Mouse (Mus musculus) midbrain, embryonic 13.5 days (tissue): ENCODE results near the gene Eddm3b. TPM values are rescaled to one million over a fixed set of nuclear protein-coding genes. Genes with fewer than 3 reads are reported as not detected.

Source experiments
- polyA plus RNA-seq: library from polyadenylated mRNA; unstranded; fragments of >200 nt; fragmentation: Nextera tagmentation; extraction: Ambion mirVana; gene quantifications from 2 replicates; pipeline ENCODE4 v1.2.1, GENCODE M21; 2015

Gene Eddm3b
- polyA plus RNA-seq, 1 experiment from 2014 or later, result not detected

Other genes with a start within 250 kb of the Eddm3b start
- gene Tep1, start 243.9 kb upstream of the Eddm3b start, polyA plus RNA-seq, result 2.7 and 4.5 TPM in 2 replicates
- 0.52 and 0.65 TPM in 2 replicates for gene Klhl33, start 216.9 kb upstream of the Eddm3b start, polyA plus RNA-seq
- 127 and 130 TPM in 2 replicates for gene Osgep, start 189.5 kb upstream of the Eddm3b start, polyA plus RNA-seq
- 279 and 280 TPM in 2 replicates for gene Apex1, start 189.5 kb upstream of the Eddm3b start, polyA plus RNA-seq
- gene Pip4p1, start 183.6 kb upstream of the Eddm3b start, polyA plus RNA-seq, result 78.9 and 85.3 TPM in 2 replicates
- gene Pnp, start 183.3 kb upstream of the Eddm3b start, polyA plus RNA-seq, result 29.1 and 31.1 TPM in 2 replicates
- gene Gm49342, start 169.9 kb upstream of the Eddm3b start, polyA plus RNA-seq, result not detected in 2 replicates
- gene Pnp2, start 158.4 kb upstream of the Eddm3b start, polyA plus RNA-seq, result 0.23 and 0.55 TPM in 2 replicates
- not detected in 2 replicates for gene Rnase10, start 106.7 kb upstream of the Eddm3b start, polyA plus RNA-seq
- gene Rnase9, start 72.6 kb upstream of the Eddm3b start, polyA plus RNA-seq, result not detected in 2 replicates
- gene Rnase11, start 64.3 kb upstream of the Eddm3b start, polyA plus RNA-seq, result not detected in 2 replicates
- not detected in 2 replicates for gene Rnase12, start 56.8 kb upstream of the Eddm3b start, polyA plus RNA-seq
- gene Olfr750, start 40.0 kb upstream of the Eddm3b start, polyA plus RNA-seq, result 0.03 TPM in 1 of 2 replicates, not detected in the other
- 7.4 and 10.6 TPM in 2 replicates for gene Rnase4, start 23.3 kb upstream of the Eddm3b start, polyA plus RNA-seq
- 2.2 and 2.6 TPM in 2 replicates for gene Ang, start 23.3 kb upstream of the Eddm3b start, polyA plus RNA-seq
- gene Rnase6, start 9.5 kb downstream of the Eddm3b start, polyA plus RNA-seq, result 0.30 and 0.41 TPM in 2 replicates
- gene Rnase1, start 32.4 kb downstream of the Eddm3b start, polyA plus RNA-seq, result not detected in 2 replicates
- not detected in 2 replicates for gene Rnase2b, start 47.8 kb downstream of the Eddm3b start, polyA plus RNA-seq
- not detected in 2 replicates for gene Ang2, start 84.7 kb downstream of the Eddm3b start, polyA plus RNA-seq
- gene Ear14, start 89.0 kb downstream of the Eddm3b start, polyA plus RNA-seq, result not detected in 2 replicates
- not detected in 2 replicates for gene Rnase2a, start 141.7 kb downstream of the Eddm3b start, polyA plus RNA-seq
- not detected in 2 replicates for gene Gm7247, start 247.3 kb downstream of the Eddm3b start, polyA plus RNA-seq